Mouse (Mus musculus): ENCODE results near the gene Klf14. TPM values are rescaled to one million over a fixed set of nuclear protein-coding genes. Genes with fewer than 3 reads are reported as not detected.

The Klf14 gene
- polyA plus RNA-seq, 1 experiment from 2014 or later: 4.3 TPM

- Histone ChIP-seq H3K4me2 (no peak overlapping the region), H3K9ac (no peak overlapping the region), H3K27me3 (replicated peaks) (no peaks in the 10 kb centered on the region), H3K9me3 (no peaks in the 10 kb centered on the region), H3K4me1 (no peaks in the 10 kb centered on the region), H3K27ac (no peak overlapping the region), H3K4me3 (replicated peaks) (no peak overlapping the region), H3K36me3 (no peaks in the 10 kb centered on the region)
- ATAC-seq (ENCODE audit: insufficient read depth, low FRiP score, low read depth): no peak
- 59% methylated on average over 10 of the region's 11 CpGs for WGBS
These were observed 37.1 kb downstream of the Klf14 start for GRCm38 (mm10) chr6:30921826-30922225.

- WGBS: 48% methylated on average over 21 of the region's 21 CpGs
These were observed 37.8 kb downstream of the Klf14 start for GRCm38 (mm10) chr6:30920834-30921675.

GRCm38 (mm10) chr6:30915473-30915872 is 43.4 kb downstream of the Klf14 start, which contains the start of gene Tsga13:
Tsga13 (minus strand) TSS chr6:30915573.
- 90% methylated on average over 2 of the region's 2 CpGs for WGBS
- Histone ChIP-seq H3K4me2 (no peak within 1 kb of the TSS), H3K4me1 (no peaks in the 10 kb centered on the region), H3K4me3 (replicated peaks) (no peak within 1 kb of the TSS), H3K9me3 (no peaks in the 10 kb centered on the region), H3K9ac (no peak within 1 kb of the TSS), H3K27ac (no peak within 1 kb of the TSS), H3K27me3 (replicated peaks) (no peaks in the 10 kb centered on the region), H3K36me3 (no peaks in the 10 kb centered on the region)
- no peak for ATAC-seq (ENCODE audit: insufficient read depth, low FRiP score, low read depth)

More at GRCm38 (mm10) chr6:30920834-30921675, 37.8 kb downstream of the Klf14 start:
- no peaks in the 10 kb centered on the region for H3K4me1 ChIP-seq
- H3K9me3 ChIP-seq: no peaks in the 10 kb centered on the region
- no peak for ATAC-seq (ENCODE audit: insufficient read depth, low FRiP score, low read depth)
- no peaks in the 10 kb centered on the region for H3K27me3 ChIP-seq (replicated peaks)
- H3K27ac ChIP-seq: 0 out of 2 replicates have a peak overlapping the region, but pooled peaks have one; percentile 17
- H3K4me3 ChIP-seq (replicated peaks): no peak overlapping the region; the same call in 1 of the 2 replicates
- H3K36me3 ChIP-seq: no peaks in the 10 kb centered on the region
- H3K4me2 ChIP-seq: peak overlapping the region; percentile 38
- H3K9ac ChIP-seq: no peak overlapping the region

- H3K9ac ChIP-seq: no peak overlapping the region
- H3K4me3 ChIP-seq (replicated peaks): no peak overlapping the region
- no peaks in the 10 kb centered on the region for H3K9me3 ChIP-seq
- 49% methylated on average over 3 of the region's 3 CpGs for WGBS
- H3K27me3 ChIP-seq (replicated peaks): no peaks in the 10 kb centered on the region
- H3K4me2 ChIP-seq: no peak overlapping the region
- H3K4me1 ChIP-seq: no peaks in the 10 kb centered on the region
- H3K27ac ChIP-seq: no peak overlapping the region
- ATAC-seq (ENCODE audit: insufficient read depth, low FRiP score, low read depth): no peak
- H3K36me3 ChIP-seq: no peaks in the 10 kb centered on the region
These were observed 50.9 kb downstream of the Klf14 start for GRCm38 (mm10) chr6:30907970-30908369.

Other genes starting within 250 kb of the Klf14 start
- 780 and 950 TPM in 2 replicates for gene Mest, start 235.5 kb downstream of the Klf14 start, polyA plus RNA-seq (2015; fragmentation: Nextera tagmentation; extraction: Ambion mirVana)
- gene Copg2, start 62.3 kb downstream of the Klf14 start, polyA plus RNA-seq (2015; fragmentation: Nextera tagmentation; extraction: Ambion mirVana): 18.0 and 18.2 TPM in 2 replicates
- gene Tsga13, start 43.5 kb downstream of the Klf14 start, polyA plus RNA-seq (2015; fragmentation: Nextera tagmentation; extraction: Ambion mirVana): 0.15 and 0.35 TPM in 2 replicates